Mouse (Mus musculus) brain, embryonic 14.5 days (tissue): ENCODE measurements around the gene Ston1. TPM values are rescaled to one million over a fixed set of nuclear protein-coding genes. Genes with fewer than 3 reads are reported as not detected.

ENCODE experiments used
- DNase-seq: peaks from one replicate; pipeline ENCODE4 v3.0.0-alpha.2; 2011; ENCODE audit warnings: low read depth
- CTCF ChIP-seq: fragments of 200-500 bp; IDR thresholded peaks from 2 replicates; pipeline ENCODE4 v1.5.1; 2012; ENCODE audit warnings: inconsistent platforms, mild to moderate bottlenecking, moderate library complexity, borderline replicate concordance; ENCODE audit not compliant: insufficient read depth, insufficient read length; ENCODE audit errors: extremely low read depth
- POLR2A ChIP-seq: fragments of 200-500 bp; IDR thresholded peaks from 2 replicates; pipeline ENCODE4 v1.6.1; 2012; ENCODE audit warnings: mild to moderate bottlenecking, inconsistent platforms, borderline replicate concordance; ENCODE audit not compliant: poor library complexity, insufficient read depth, insufficient read length, severe bottlenecking; ENCODE audit errors: extremely low read depth
- polyA plus RNA-seq: library from polyadenylated mRNA; depleted of rRNA; stranded (reverse); fragments of >200 nt; gene quantifications from 2 replicates; pipeline ENCODE4 v1.2.3, GENCODE M21; 2012

The Ston1 gene
- polyA plus RNA-seq, 1 experiment: 10.0 TPM

GRCm38 (mm10) chr17:88615492-88616155 is 18.1 kb downstream of the Ston1 start:
- TF ChIP-seq CTCF: no peak
- TF ChIP-seq POLR2A: no peak

GRCm38 (mm10) chr17:88620935-88621334 is 23.5 kb downstream of the Ston1 start:
- no peak for DNase-seq
- no peak for TF ChIP-seq CTCF
- TF ChIP-seq POLR2A: no peak

More at GRCm38 (mm10) chr17:88615492-88616155, 18.1 kb downstream of the Ston1 start:
- no peak for DNase-seq

- DNase-seq: no peak
- TF ChIP-seq CTCF (no peak), POLR2A (no peak)
Measured at GRCm38 (mm10) chr17:88621374-88621773, 23.9 kb downstream of the Ston1 start.

- DNase-seq: no peak
Measured at GRCm38 (mm10) chr17:88622711-88623110, 25.2 kb downstream of the Ston1 start.

GRCm38 (mm10) chr17:88624386-88624785 is 26.9 kb downstream of the Ston1 start:
- TF ChIP-seq POLR2A: no peak
- TF ChIP-seq CTCF: no peak
- DNase-seq: no peak

More at GRCm38 (mm10) chr17:88622711-88623110, 25.2 kb downstream of the Ston1 start:
- TF ChIP-seq POLR2A (no peak), CTCF (no peak)

GRCm38 (mm10) chr17:88625350-88625749 is 27.9 kb downstream of the Ston1 start:
- TF ChIP-seq POLR2A (no peak), CTCF (no peak)
- no peak for DNase-seq

GRCm38 (mm10) chr17:88625931-88626330 is 28.4 kb downstream of the Ston1 start:
- TF ChIP-seq POLR2A (no peak), CTCF (no peak)
- DNase-seq: no peak

GRCm38 (mm10) chr17:88626347-88626811 is 28.9 kb downstream of the Ston1 start:
- TF ChIP-seq POLR2A: no peak
- no peak for TF ChIP-seq CTCF
- peak; percentile 24 for DNase-seq

- TF ChIP-seq CTCF: no peak
- TF ChIP-seq POLR2A: no peak
Measured at GRCm38 (mm10) chr17:88627150-88627549, 29.7 kb downstream of the Ston1 start.

GRCm38 (mm10) chr17:88628676-88629380 is 31.3 kb downstream of the Ston1 start:
- TF ChIP-seq CTCF (no peak), POLR2A (no peak)

More at GRCm38 (mm10) chr17:88627150-88627549, 29.7 kb downstream of the Ston1 start:
- no peak for DNase-seq

GRCm38 (mm10) chr17:88629381-88629759 is 31.9 kb downstream of the Ston1 start:
- TF ChIP-seq CTCF (no peak), POLR2A (no peak)
- DNase-seq: no peak

More at GRCm38 (mm10) chr17:88628676-88629380, 31.3 kb downstream of the Ston1 start:
- peak; percentile 91 for DNase-seq

- peak; percentile 17; the same call in 1 of the 2 replicates for TF ChIP-seq CTCF
- TF ChIP-seq POLR2A: no peak
- DNase-seq: peak; percentile 92
Measured at GRCm38 (mm10) chr17:88629931-88630553, 32.6 kb downstream of the Ston1 start.
